Mouse (Mus musculus) layer of hippocampus, postnatal 36 days (tissue): ENCODE measurements at regions not wholly inside any gene's neighbourhood (a gene's known extent, or its start where the extent isn't known, plus 50 kb on each side); places are given as distances from the start of the nearest gene placed in this dataset.
A peak's percentile ranks its signal among the peaks of the same experiment; 100 is the strongest.
"Not testable (repeated sequence)": the region's sequence is repeated elsewhere in the genome, so short reads cannot be mapped to it uniquely, and the experiment has no call there.

Source experiments
- DNase-seq, 2 experiments: peaks; one replicate each; pipeline ENCODE4 v3.0.0; 2022

- DNase-seq = no peak
These were observed 154.7 kb upstream of the Tmc3 start for GRCm38 (mm10) chr7:83429929-83430556.

GRCm38 (mm10) chr7:83431094-83431493 is 153.6 kb upstream of the Tmc3 start:
- DNase-seq = no peak

- DNase-seq = no peak
These were observed 151.9 kb upstream of the Tmc3 start for GRCm38 (mm10) chr7:83432843-83433242.

- no peak for DNase-seq
These were observed 150.6 kb upstream of the Tmc3 start for GRCm38 (mm10) chr7:83433959-83434715.

GRCm38 (mm10) chr7:83438538-83439393 is 146.0 kb upstream of the Tmc3 start:
- no peak for DNase-seq

GRCm38 (mm10) chr7:83443596-83444278 is 141.0 kb upstream of the Tmc3 start:
- no peak for DNase-seq

- no peak for DNase-seq
These were observed 140.5 kb upstream of the Tmc3 start for GRCm38 (mm10) chr7:83444279-83444615.

GRCm38 (mm10) chr7:83445181-83445926 is 139.4 kb upstream of the Tmc3 start:
- peak in 1 of 2 experiments; percentile 41 for DNase-seq

- DNase-seq = no peak
These were observed 134.4 kb upstream of the Tmc3 start for GRCm38 (mm10) chr7:83450346-83450745.

- DNase-seq = no peak
These were observed 132.4 kb upstream of the Tmc3 start for GRCm38 (mm10) chr7:83452309-83452708.

GRCm38 (mm10) chr7:83459520-83459919 is 125.2 kb upstream of the Tmc3 start:
- DNase-seq = no peak

GRCm38 (mm10) chr7:83467006-83467405 is 117.7 kb upstream of the Tmc3 start:
- DNase-seq = no peak

- not testable (repeated sequence) for DNase-seq
These were observed 114.9 kb upstream of the Tmc3 start for GRCm38 (mm10) chr7:83469856-83470255.

- no peak for DNase-seq
These were observed 113.6 kb upstream of the Tmc3 start for GRCm38 (mm10) chr7:83471111-83471510.

- peak in 1 of 2 experiments; percentile 21 for DNase-seq
These were observed 110.3 kb upstream of the Tmc3 start for GRCm38 (mm10) chr7:83474471-83474870.

GRCm38 (mm10) chr7:83474986-83475385 is 109.7 kb upstream of the Tmc3 start:
- no peak for DNase-seq

- no peak for DNase-seq
These were observed 109.1 kb upstream of the Tmc3 start for GRCm38 (mm10) chr7:83475438-83476160.

GRCm38 (mm10) chr7:83476161-83476495 is 108.6 kb upstream of the Tmc3 start:
- no peak for DNase-seq

- no peak for DNase-seq
These were observed 107.9 kb upstream of the Tmc3 start for GRCm38 (mm10) chr7:83476861-83477260.

- DNase-seq = no peak
These were observed 107.0 kb upstream of the Tmc3 start for GRCm38 (mm10) chr7:83477661-83478121.

- no peak for DNase-seq
These were observed 103.1 kb upstream of the Tmc3 start for GRCm38 (mm10) chr7:83481655-83482054.
